Mouse (Mus musculus): Measurements from ENCODE around the gene Cped1. TPM values are rescaled to one million over a fixed set of nuclear protein-coding genes. Genes with fewer than 3 reads are reported as not detected.

The Cped1 gene
- polyA plus RNA-seq, 1 experiment from 2014 or later, result 74.8 TPM

DNA sequence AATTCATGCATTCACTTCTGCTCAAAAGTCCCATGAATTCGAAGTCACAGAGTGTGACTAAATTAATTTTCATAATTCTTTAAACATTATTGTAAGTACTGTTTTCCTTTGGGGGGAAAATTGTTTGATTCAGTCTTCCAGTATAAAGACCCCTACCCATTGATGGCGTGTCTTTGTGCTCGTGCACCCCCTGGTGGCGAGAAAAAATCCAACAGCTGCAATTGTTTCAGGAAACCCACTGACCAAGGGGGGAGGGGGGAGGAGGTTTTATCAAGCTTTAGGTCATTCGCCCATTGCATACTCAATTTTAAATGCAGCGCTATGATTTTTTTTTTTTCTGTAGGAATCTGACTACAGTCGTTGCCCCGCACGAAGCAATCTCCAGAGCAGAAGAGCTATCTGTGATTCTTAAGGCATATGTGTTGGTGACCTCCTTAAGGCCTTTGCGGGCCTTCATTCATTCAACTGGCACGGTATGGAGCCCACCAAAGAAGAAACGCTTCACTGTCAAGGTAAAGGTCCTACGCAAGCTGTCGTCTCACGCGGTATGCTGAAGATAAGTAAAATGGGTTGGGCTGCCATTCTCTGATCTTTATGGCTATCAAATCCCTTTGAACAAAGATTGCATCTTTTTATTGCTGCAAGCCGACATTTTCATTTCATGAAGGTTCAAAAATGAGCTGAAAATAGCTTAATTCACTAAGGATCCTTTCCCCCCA lies 102.8 kb downstream of the Cped1 start:
- Histone ChIP-seq H3K4me1 (ENCODE audit: control insufficient read depth, insufficient read depth, low read length) (no peaks in the 10 kb centered on the region), H3K27me3 (ENCODE audit: control insufficient read depth, insufficient read depth, low read length) (no peaks in the 10 kb centered on the region), H3K36me3 (ENCODE audit: control insufficient read depth, insufficient read depth, low read length) (no peaks in the 10 kb centered on the region; the same call in 1 of the 2 replicates), H3K4me2 (ENCODE audit: low read depth, severe bottlenecking) (no peak overlapping the region), H3K9me3 (ENCODE audit: control insufficient read depth, low read length) (no peaks in the 10 kb centered on the region), H3K27ac (replicated peaks; ENCODE audit: low read depth, low read length) (no peak overlapping the region), H3K4me3 (ENCODE audit: low read depth, low read length) (no peak overlapping the region), H3K9ac (ENCODE audit: low read length) (no peak overlapping the region)
- WGBS, result 51% methylated on average over 17 of the region's 17 CpGs
- peak; percentile 87 for DNase-seq (ENCODE audit: low spot score)
- no peak for ATAC-seq (ENCODE audit: insufficient number of reproducible peaks, low FRiP score, low TSS enrichment, low read depth)

DNA sequence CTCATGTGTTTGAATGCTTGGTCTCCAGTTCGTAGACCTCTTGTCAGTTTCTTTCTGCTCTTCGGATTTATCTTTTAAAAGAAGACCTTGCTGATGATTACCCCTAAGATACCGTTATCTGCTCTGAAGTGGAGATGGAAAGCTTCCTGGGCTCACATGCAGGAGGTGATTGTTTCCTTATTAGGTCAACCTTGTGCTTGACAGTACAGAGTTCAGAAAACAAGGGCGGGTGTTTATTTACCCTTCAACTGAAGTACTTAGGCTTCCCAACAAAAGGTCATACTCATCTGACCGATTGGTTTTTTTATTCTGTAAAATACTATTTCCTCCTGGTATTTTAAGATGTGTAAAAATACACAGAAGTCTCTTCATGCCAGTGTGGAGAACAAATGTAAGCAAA lies 106.1 kb downstream of the Cped1 start:
- H3K4me2 ChIP-seq (ENCODE audit: low read depth, severe bottlenecking), result no peak overlapping the region
- H3K36me3 ChIP-seq (ENCODE audit: control insufficient read depth, insufficient read depth, low read length), result no peaks in the 10 kb centered on the region; the same call in 1 of the 2 replicates
- 88% methylated on average over 5 of the region's 5 CpGs for WGBS
- H3K27me3 ChIP-seq (ENCODE audit: control insufficient read depth, insufficient read depth, low read length), result no peaks in the 10 kb centered on the region
- H3K9me3 ChIP-seq (ENCODE audit: control insufficient read depth, low read length), result no peaks in the 10 kb centered on the region
- ATAC-seq (ENCODE audit: insufficient number of reproducible peaks, low FRiP score, low TSS enrichment, low read depth) (no peak), DNase-seq (ENCODE audit: low spot score) (no peak)
- no peaks in the 10 kb centered on the region for H3K4me1 ChIP-seq (ENCODE audit: control insufficient read depth, insufficient read depth, low read length)
- H3K27ac ChIP-seq (replicated peaks; ENCODE audit: low read depth, low read length), result no peak overlapping the region
- no peak overlapping the region for H3K9ac ChIP-seq (ENCODE audit: low read length)
- no peak overlapping the region for H3K4me3 ChIP-seq (ENCODE audit: low read depth, low read length)

DNA sequence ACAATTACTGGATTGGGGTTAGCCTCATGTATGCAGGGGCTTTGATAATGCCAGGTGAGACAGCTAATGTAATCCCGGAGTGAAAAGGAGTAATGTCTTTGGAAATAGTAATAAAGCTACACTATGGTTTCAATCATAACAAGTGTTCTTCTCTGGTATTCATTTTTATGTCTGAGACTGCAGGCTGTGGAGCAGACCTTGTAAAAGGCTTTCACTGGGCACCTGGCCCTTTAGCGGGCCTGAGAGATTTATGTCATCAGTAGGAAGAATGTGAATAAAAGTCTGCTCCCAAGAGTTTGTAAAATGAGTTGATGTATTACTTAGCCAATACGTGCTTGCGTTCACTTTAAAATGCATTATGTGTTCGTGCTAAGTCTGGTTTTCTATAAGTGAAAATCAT lies 108.1 kb downstream of the Cped1 start:
- no peaks in the 10 kb centered on the region; the same call in 1 of the 2 replicates for H3K36me3 ChIP-seq (ENCODE audit: control insufficient read depth, insufficient read depth, low read length)
- ATAC-seq (ENCODE audit: insufficient number of reproducible peaks, low FRiP score, low TSS enrichment, low read depth) (no peak), DNase-seq (ENCODE audit: low spot score) (no peak)
- no peaks in the 10 kb centered on the region for H3K4me1 ChIP-seq (ENCODE audit: control insufficient read depth, insufficient read depth, low read length)
- 87% methylated on average over 5 of the region's 5 CpGs for WGBS
- H3K9ac ChIP-seq (ENCODE audit: low read length), result no peak overlapping the region
- no peak overlapping the region for H3K4me3 ChIP-seq (ENCODE audit: low read depth, low read length)
- H3K27ac ChIP-seq (replicated peaks; ENCODE audit: low read depth, low read length), result no peak overlapping the region
- no peaks in the 10 kb centered on the region for H3K9me3 ChIP-seq (ENCODE audit: control insufficient read depth, low read length)
- H3K27me3 ChIP-seq (ENCODE audit: control insufficient read depth, insufficient read depth, low read length), result no peaks in the 10 kb centered on the region
- H3K4me2 ChIP-seq (ENCODE audit: low read depth, severe bottlenecking), result no peak overlapping the region

DNA sequence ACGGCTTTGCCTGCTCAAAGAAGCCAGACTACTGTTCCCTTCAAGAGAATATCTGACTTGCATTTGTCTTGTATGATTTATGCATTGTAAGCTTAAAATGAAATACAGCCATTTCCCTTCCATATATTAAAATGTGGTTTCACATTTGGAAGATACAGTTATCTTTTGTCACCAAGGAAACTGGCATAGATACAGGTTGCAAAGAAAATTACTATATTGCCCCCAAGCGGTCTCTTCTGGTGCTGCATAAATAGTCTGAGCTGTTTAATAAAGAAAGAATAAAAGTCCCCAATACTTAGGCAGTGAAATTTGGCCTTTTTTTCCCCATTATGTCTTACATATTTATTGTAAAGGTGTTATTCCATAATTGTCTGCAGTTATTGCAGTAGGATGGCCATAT lies 112.0 kb downstream of the Cped1 start:
- Histone ChIP-seq H3K27ac (replicated peaks; ENCODE audit: low read depth, low read length) (no peak overlapping the region), H3K9ac (ENCODE audit: low read length) (no peak overlapping the region), H3K9me3 (ENCODE audit: control insufficient read depth, low read length) (no peaks in the 10 kb centered on the region), H3K4me2 (ENCODE audit: low read depth, severe bottlenecking) (no peak overlapping the region), H3K36me3 (ENCODE audit: control insufficient read depth, insufficient read depth, low read length) (no peaks in the 10 kb centered on the region), H3K4me3 (ENCODE audit: low read depth, low read length) (no peak overlapping the region), H3K4me1 (ENCODE audit: control insufficient read depth, insufficient read depth, low read length) (no peaks in the 10 kb centered on the region), H3K27me3 (ENCODE audit: control insufficient read depth, insufficient read depth, low read length) (no peaks in the 10 kb centered on the region)
- DNase-seq (ENCODE audit: low spot score) (no peak), ATAC-seq (ENCODE audit: insufficient number of reproducible peaks, low FRiP score, low TSS enrichment, low read depth) (no peak)
- WGBS, result 45% methylated on average over 2 of the region's 2 CpGs

DNA sequence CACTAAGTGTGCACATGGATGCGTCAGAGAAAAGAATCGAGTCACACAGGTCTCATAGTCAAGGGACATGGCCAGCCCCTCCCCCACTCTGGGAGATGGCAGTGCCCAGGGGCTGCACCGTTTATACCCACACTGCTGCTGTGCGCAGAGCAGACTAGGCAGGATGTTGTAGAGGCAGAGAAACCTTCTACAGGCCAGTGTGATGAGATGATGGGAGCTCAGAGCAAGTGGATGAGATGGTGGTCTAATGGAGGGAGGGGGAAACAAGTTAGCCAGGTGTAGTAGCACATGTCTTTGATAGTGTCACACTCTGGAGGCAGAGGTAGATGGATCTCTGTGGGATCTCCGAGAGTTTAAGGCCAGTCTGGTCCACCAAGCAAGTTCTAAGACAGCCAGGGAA lies 114.1 kb downstream of the Cped1 start:
- WGBS, result 86% methylated on average over 4 of the region's 5 CpGs
- Histone ChIP-seq H3K36me3 (ENCODE audit: control insufficient read depth, insufficient read depth, low read length) (no peaks in the 10 kb centered on the region), H3K4me2 (ENCODE audit: low read depth, severe bottlenecking) (no peak overlapping the region), H3K4me3 (ENCODE audit: low read depth, low read length) (no peak overlapping the region), H3K9ac (ENCODE audit: low read length) (no peak overlapping the region), H3K4me1 (ENCODE audit: control insufficient read depth, insufficient read depth, low read length) (no peaks in the 10 kb centered on the region), H3K27me3 (ENCODE audit: control insufficient read depth, insufficient read depth, low read length) (no peaks in the 10 kb centered on the region), H3K9me3 (ENCODE audit: control insufficient read depth, low read length) (no peaks in the 10 kb centered on the region), H3K27ac (replicated peaks; ENCODE audit: low read depth, low read length) (no peak overlapping the region)
- ATAC-seq (ENCODE audit: insufficient number of reproducible peaks, low FRiP score, low TSS enrichment, low read depth), result no peak
- DNase-seq (ENCODE audit: low spot score), result no peak

DNA sequence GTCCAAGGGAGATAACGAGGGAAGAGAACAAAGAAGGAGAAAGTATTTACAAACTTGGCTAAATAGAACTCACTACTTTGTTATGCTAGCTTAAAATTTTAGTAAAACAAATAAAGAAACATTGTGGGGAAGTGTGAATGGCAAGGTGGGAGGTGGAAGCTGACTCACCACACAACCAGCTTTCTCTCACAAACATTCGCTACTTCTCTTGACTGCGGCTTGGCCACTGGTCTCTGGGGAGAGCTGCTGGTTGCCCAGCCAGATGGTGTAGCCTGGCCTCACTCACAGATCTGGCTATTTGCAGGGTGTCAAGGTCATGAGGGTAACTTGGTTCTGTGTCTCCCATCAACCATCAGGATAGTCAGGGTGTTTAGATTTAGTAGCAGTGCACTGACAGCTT lies 116.2 kb downstream of the Cped1 start:
- DNase-seq (ENCODE audit: low spot score) (no peak), ATAC-seq (ENCODE audit: insufficient number of reproducible peaks, low FRiP score, low TSS enrichment, low read depth) (no peak)
- WGBS, result 80% methylated on average over 3 of the region's 3 CpGs
- H3K27ac ChIP-seq (replicated peaks; ENCODE audit: low read depth, low read length), result no peak overlapping the region
- no peak overlapping the region for H3K4me2 ChIP-seq (ENCODE audit: low read depth, severe bottlenecking)
- no peaks in the 10 kb centered on the region for H3K4me1 ChIP-seq (ENCODE audit: control insufficient read depth, insufficient read depth, low read length)
- no peak overlapping the region for H3K4me3 ChIP-seq (ENCODE audit: low read depth, low read length)
- no peaks in the 10 kb centered on the region for H3K9me3 ChIP-seq (ENCODE audit: control insufficient read depth, low read length)
- H3K27me3 ChIP-seq (ENCODE audit: control insufficient read depth, insufficient read depth, low read length), result no peaks in the 10 kb centered on the region
- H3K36me3 ChIP-seq (ENCODE audit: control insufficient read depth, insufficient read depth, low read length), result no peaks in the 10 kb centered on the region
- H3K9ac ChIP-seq (ENCODE audit: low read length), result no peak overlapping the region

DNA sequence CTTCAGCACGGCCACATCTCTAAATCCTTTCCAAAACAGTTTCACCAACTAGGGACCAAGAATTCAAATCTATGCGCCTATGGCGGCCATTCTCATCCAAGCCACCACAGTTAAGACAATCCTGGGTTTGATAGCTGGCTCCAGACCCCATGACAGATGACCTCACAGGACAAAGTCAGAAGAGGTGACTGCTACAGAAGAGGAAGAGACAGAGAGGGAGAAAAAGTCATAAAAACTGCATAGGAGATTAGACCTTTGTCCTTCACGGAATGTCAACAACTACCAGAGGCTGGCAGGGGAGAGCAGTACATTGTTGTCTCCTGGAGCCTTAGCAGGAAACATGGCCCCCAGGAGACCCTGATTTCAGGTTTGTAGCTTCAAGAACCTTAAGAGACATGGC lies 117.0 kb downstream of the Cped1 start:
- no peak overlapping the region for H3K4me3 ChIP-seq (ENCODE audit: low read depth, low read length)
- no peak overlapping the region for H3K27ac ChIP-seq (replicated peaks; ENCODE audit: low read depth, low read length)
- no peaks in the 10 kb centered on the region for H3K27me3 ChIP-seq (ENCODE audit: control insufficient read depth, insufficient read depth, low read length)
- ATAC-seq (ENCODE audit: insufficient number of reproducible peaks, low FRiP score, low TSS enrichment, low read depth) (no peak), DNase-seq (ENCODE audit: low spot score) (no peak)
- H3K4me1 ChIP-seq (ENCODE audit: control insufficient read depth, insufficient read depth, low read length), result no peaks in the 10 kb centered on the region
- H3K9ac ChIP-seq (ENCODE audit: low read length), result no peak overlapping the region
- H3K4me2 ChIP-seq (ENCODE audit: low read depth, severe bottlenecking), result no peak overlapping the region
- no peaks in the 10 kb centered on the region for H3K9me3 ChIP-seq (ENCODE audit: control insufficient read depth, low read length)
- no peaks in the 10 kb centered on the region for H3K36me3 ChIP-seq (ENCODE audit: control insufficient read depth, insufficient read depth, low read length)
- WGBS, result 89% methylated on average over 4 of the region's 4 CpGs

DNA sequence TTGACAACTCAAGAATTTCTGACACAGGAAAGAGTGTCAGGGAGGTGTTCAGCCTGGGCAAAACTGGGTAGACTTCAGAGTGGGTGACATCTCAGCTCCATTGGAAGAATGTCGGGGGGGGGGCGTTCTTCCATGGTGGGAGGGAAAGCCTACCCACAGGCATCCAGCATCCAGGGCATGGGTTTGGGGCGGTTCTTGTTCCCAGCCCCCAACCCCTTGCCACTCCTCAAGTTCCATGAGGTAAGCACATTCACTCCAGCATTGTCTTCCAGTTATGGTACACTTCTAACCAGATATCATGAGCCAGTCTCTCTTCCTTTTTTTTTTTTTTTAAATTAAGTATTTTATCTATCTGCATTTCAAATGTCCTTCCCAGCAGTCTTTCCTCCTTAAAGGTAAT lies 118.0 kb downstream of the Cped1 start:
- no peak overlapping the region for H3K4me3 ChIP-seq (ENCODE audit: low read depth, low read length)
- whole genome bisulfite sequencing, result 85% methylated on average over 3 of the region's 3 CpGs
- H3K36me3 ChIP-seq (ENCODE audit: control insufficient read depth, insufficient read depth, low read length), result no peaks in the 10 kb centered on the region
- H3K4me2 ChIP-seq (ENCODE audit: low read depth, severe bottlenecking), result no peak overlapping the region
- ATAC-seq (ENCODE audit: insufficient number of reproducible peaks, low FRiP score, low TSS enrichment, low read depth) (no peak), DNase-seq (ENCODE audit: low spot score) (no peak)
- H3K27me3 ChIP-seq (ENCODE audit: control insufficient read depth, insufficient read depth, low read length), result no peaks in the 10 kb centered on the region
- H3K4me1 ChIP-seq (ENCODE audit: control insufficient read depth, insufficient read depth, low read length), result no peaks in the 10 kb centered on the region
- no peaks in the 10 kb centered on the region for H3K9me3 ChIP-seq (ENCODE audit: control insufficient read depth, low read length)
- no peak overlapping the region for H3K9ac ChIP-seq (ENCODE audit: low read length)
- no peak overlapping the region for H3K27ac ChIP-seq (replicated peaks; ENCODE audit: low read depth, low read length)

DNA sequence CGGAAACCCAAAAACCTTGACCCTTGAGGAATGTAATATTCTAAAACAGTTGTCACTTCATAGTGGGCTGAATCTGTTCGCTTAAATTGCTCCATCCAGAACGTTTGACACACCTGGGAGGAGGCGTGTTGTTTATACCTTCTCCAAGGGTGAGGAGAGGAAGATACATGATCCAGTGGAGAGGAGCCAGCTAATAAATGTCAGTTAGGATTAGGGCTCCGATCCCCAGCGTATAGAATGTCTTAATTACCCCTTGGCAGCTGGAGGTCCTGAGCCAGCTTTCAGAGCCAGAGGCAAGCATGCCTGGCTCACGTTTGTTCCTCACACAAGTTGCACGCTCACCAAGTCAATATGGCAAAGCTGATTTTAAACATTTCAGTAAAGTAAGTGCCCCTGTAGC lies 118.5 kb downstream of the Cped1 start:
- H3K27ac ChIP-seq (replicated peaks; ENCODE audit: low read depth, low read length), result no peak overlapping the region
- H3K36me3 ChIP-seq (ENCODE audit: control insufficient read depth, insufficient read depth, low read length), result no peaks in the 10 kb centered on the region
- H3K27me3 ChIP-seq (ENCODE audit: control insufficient read depth, insufficient read depth, low read length), result no peaks in the 10 kb centered on the region
- no peaks in the 10 kb centered on the region for H3K4me1 ChIP-seq (ENCODE audit: control insufficient read depth, insufficient read depth, low read length)
- DNase-seq (ENCODE audit: low spot score) (no peak), ATAC-seq (ENCODE audit: insufficient number of reproducible peaks, low FRiP score, low TSS enrichment, low read depth) (0 out of 2 replicates have a peak, but pooled peaks have one; percentile 35)
- no peaks in the 10 kb centered on the region for H3K9me3 ChIP-seq (ENCODE audit: control insufficient read depth, low read length)
- no peak overlapping the region for H3K4me2 ChIP-seq (ENCODE audit: low read depth, severe bottlenecking)
- 26% methylated on average over 8 of the region's 8 CpGs for whole genome bisulfite sequencing
- no peak overlapping the region for H3K4me3 ChIP-seq (ENCODE audit: low read depth, low read length)
- H3K9ac ChIP-seq (ENCODE audit: low read length), result no peak overlapping the region

Data from limb, embryonic 11.5 days (tissue).